Mouse (Mus musculus) cerebellum, postnatal 36 days (tissue): ENCODE results near the gene Naga.

Experiments used
- DNase-seq, 2 experiments: peaks; one replicate each; pipeline ENCODE4 v3.0.0; 2021 to 2022; ENCODE audit warnings: mixed read lengths in 2 of 2

Naga gene

GRCm38 (mm10) chr15:82353745-82354113 is 15.0 kb upstream of the Naga start:
- no peak for DNase-seq

- DNase-seq = no peak
Measured at GRCm38 (mm10) chr15:82353078-82353744, 14.5 kb upstream of the Naga start.

GRCm38 (mm10) chr15:82351480-82351879 is 12.8 kb upstream of the Naga start:
- no peak for DNase-seq

- no peak for DNase-seq
Measured at GRCm38 (mm10) chr15:82350349-82350748, 11.6 kb upstream of the Naga start.

- no peak for DNase-seq
Measured at GRCm38 (mm10) chr15:82348999-82349341, 10.2 kb upstream of the Naga start.

- no peak for DNase-seq
Measured at GRCm38 (mm10) chr15:82348258-82348998, 9.7 kb upstream of the Naga start.

- DNase-seq = no peak
Measured at GRCm38 (mm10) chr15:82347852-82348251, 9.1 kb upstream of the Naga start.

GRCm38 (mm10) chr15:82347303-82347676 is 8.6 kb upstream of the Naga start:
- DNase-seq = no peak

GRCm38 (mm10) chr15:82346580-82347302 is 8.0 kb upstream of the Naga start:
- DNase-seq = no peak

- DNase-seq = peak; percentile 97 to 99
Measured at GRCm38 (mm10) chr15:82345820-82346470, 7.2 kb upstream of the Naga start.

- DNase-seq = no peak
Measured at GRCm38 (mm10) chr15:82344971-82345370, 6.2 kb upstream of the Naga start.

GRCm38 (mm10) chr15:82343368-82344287 is 4.9 kb upstream of the Naga start:
- DNase-seq = no peak

- no peak for DNase-seq
Measured at GRCm38 (mm10) chr15:82342543-82342935, 3.8 kb upstream of the Naga start.

GRCm38 (mm10) chr15:82341675-82342542 is 3.2 kb upstream of the Naga start:
- no peak for DNase-seq

GRCm38 (mm10) chr15:82341036-82341501 is 2.3 kb upstream of the Naga start:
- DNase-seq = no peak

GRCm38 (mm10) chr15:82340414-82341035 is 1.8 kb upstream of the Naga start:
- DNase-seq = no peak

GRCm38 (mm10) chr15:82339634-82340254 is 1.0 kb upstream of the Naga start:
- DNase-seq = no peak

- DNase-seq = no peak
Measured at GRCm38 (mm10) chr15:82339150-82339549, 425 bp upstream of the Naga start.

- DNase-seq = no peak
Measured at GRCm38 (mm10) chr15:82337875-82338274, 850 bp downstream of the Naga start.

- no peak for DNase-seq
Measured at GRCm38 (mm10) chr15:82336629-82337028, 2.1 kb downstream of the Naga start.
